Mouse (Mus musculus) lung, postnatal 0 days (tissue): ENCODE results near the gene Fstl1. TPM values are rescaled to one million over a fixed set of nuclear protein-coding genes. Genes with fewer than 3 reads are reported as not detected.

Experiments
- ATAC-seq: fragments of 200-750 bp; cut with Nextera tagmentation; 2 replicates; pipeline ENCODE4 v1.8.0; 2017; ENCODE audit warnings: moderate library complexity
- DNase-seq: peaks from one replicate; pipeline ENCODE4 v3.0.0-alpha.2; 2016; ENCODE audit warnings: low spot score
- H3K27ac ChIP-seq: fragments of 300-500 bp; sonication (generic); 2 replicates; pipeline ENCODE4 v1.5.1; 2014; ENCODE audit warnings: antibody characterized with exemption, mild to moderate bottlenecking, low read length, mixed read lengths
- H3K27me3 ChIP-seq: fragments of 300-500 bp; sonication (generic); replicated peaks from 2 replicates; pipeline ENCODE4 v1.6.1; 2014; ENCODE audit warnings: low read length, mixed read lengths; ENCODE audit not compliant: insufficient read depth
- H3K36me3 ChIP-seq: fragments of 300-500 bp; sonication (generic); 2 replicates; pipeline ENCODE4 v1.6.1; 2014; ENCODE audit warnings: low read length, mixed read lengths; ENCODE audit not compliant: insufficient read depth
- H3K4me1 ChIP-seq: fragments of 300-500 bp; sonication (generic); 2 replicates; pipeline ENCODE4 v1.6.1; 2014; ENCODE audit warnings: antibody characterized with exemption, low read depth, low read length, mixed read lengths; ENCODE audit not compliant: insufficient read depth
- H3K4me2 ChIP-seq: fragments of 300-500 bp; sonication (generic); replicated peaks from 2 replicates; pipeline ENCODE4 v1.6.1; 2014; ENCODE audit warnings: low read depth, mild to moderate bottlenecking, low read length, moderate library complexity, mixed read lengths
- H3K4me3 ChIP-seq: fragments of 300-500 bp; sonication (generic); 2 replicates; pipeline ENCODE4 v1.5.1; 2014; ENCODE audit warnings: low read depth, low read length
- H3K9ac ChIP-seq: fragments of 300-500 bp; sonication (generic); replicated peaks from 2 replicates; pipeline ENCODE4 v1.6.1; 2014; ENCODE audit warnings: low read depth, mild to moderate bottlenecking
- H3K9me3 ChIP-seq: fragments of 300-500 bp; sonication (generic); 2 replicates; pipeline ENCODE4 v1.6.1; 2016; ENCODE audit warnings: low read length, mixed read lengths
- CTCF ChIP-seq: IDR thresholded peaks from 2 replicates; pipeline ENCODE4 v1.5.1; 2016; ENCODE audit warnings: antibody characterized with exemption, mild to moderate bottlenecking
- EP300 ChIP-seq: IDR thresholded peaks from 2 replicates; pipeline ENCODE4 v1.6.1; 2016; ENCODE audit warnings: antibody characterized with exemption, mild to moderate bottlenecking, control low read depth
- WGBS: fragments of 180-500 bp; shearing (Covaris S2); extraction: QIAGEN DNeasy Blood & Tissue Kit; methylation state at CpG from one replicate; pipeline ENCODE4 v1.1.7; 2014; 5-methylcytosine and 5-hydroxymethylcytosine counted together
- polyA plus RNA-seq: library from polyadenylated mRNA; unstranded; fragments of >200 nt; fragmentation: Nextera tagmentation; extraction: Ambion mirVana; gene quantifications from 2 replicates; pipeline ENCODE4 v1.2.1, GENCODE M21; 2015

Fstl1 gene
- 305 and 333 TPM in 2 replicates for polyA plus RNA-seq

DNA sequence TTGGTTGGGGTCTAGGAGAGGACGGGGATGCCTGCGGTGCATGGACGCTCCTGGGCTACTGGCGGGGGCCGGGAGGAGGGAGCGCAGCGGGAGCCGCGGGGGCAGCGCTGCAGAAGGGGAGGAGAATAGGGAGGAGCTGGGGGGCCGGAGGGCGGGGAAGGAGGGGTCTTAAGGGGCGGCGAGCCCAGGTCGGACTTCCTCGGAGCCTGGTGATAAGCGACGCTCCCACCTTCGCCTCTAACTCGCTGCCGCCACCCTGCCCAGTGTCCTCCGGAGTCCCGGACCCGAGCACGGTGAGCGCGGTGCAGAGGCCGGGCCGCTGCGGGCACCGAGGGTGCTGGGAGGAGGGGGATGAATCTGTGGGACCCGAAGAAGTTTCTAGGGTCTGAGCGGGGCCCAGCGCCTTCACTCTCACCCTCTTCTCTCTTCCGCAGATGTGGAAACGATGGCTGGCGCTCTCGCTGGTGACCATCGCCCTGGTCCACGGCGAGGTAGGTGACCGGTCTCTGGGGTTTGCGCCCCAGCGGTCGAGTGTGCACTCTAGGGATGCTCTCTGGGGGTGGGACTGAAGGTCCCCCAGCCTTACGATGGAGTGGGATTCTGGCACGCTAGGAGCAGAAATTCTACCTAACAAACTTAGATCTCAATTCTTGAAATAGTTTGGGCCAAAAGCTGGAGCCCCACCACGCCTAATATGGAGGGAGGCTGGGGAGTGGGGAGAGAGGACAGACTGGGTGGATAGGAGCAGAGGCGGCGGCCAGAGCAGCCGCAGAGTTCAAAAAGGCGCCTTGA, at the start of gene Fstl1:
Gene Fstl1, plus strand, starts transcription at position 14 of the 792 bp plus-strand sequence.
- H3K4me2 ChIP-seq: peak within 1 kb of the TSS; percentile 84
- peaks cover 12% of the 10 kb centered on the region; the same call in 1 of the 2 replicates for H3K4me1 ChIP-seq
- H3K27me3 ChIP-seq: no peaks in the 10 kb centered on the region
- H3K36me3 ChIP-seq: no peaks in the 10 kb centered on the region
- peak within 1 kb of the TSS; percentile 79 for H3K4me3 ChIP-seq
- under 1% methylated on average over 50 of the region's 52 CpGs for WGBS
- H3K9me3 ChIP-seq: no peaks in the 10 kb centered on the region
- H3K9ac ChIP-seq: peak within 1 kb of the TSS; percentile 75
- H3K27ac ChIP-seq: peak within 1 kb of the TSS; percentile 82
- TF ChIP-seq EP300: no peak
- peak; percentile 78 for ATAC-seq
- peak; percentile 73 for DNase-seq

DNA sequence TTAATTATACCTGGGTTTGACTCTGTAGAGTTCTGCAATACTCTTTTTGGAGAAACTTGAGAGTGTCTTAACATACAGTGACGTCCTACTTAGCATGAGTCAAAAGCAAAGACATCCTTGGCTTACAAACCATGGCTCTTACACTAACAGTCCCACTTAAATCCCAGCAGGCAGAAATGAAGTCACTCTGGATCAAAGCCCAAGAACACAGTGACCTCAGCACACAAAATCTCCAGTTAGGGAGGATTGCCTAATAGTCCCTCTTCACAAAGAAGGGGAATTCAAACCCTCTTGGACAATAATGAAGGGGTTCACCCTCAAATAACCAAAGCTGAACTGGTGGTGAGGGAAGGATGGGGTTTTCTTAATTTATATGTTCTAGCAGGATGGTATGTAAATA, 48.0 kb upstream of the Fstl1 start:
- DNase-seq (peak; percentile 85), ATAC-seq (peak; percentile 84)
- TF ChIP-seq CTCF (no peak), EP300 (peak; percentile 61)
- Histone ChIP-seq H3K27me3 (no peaks in the 10 kb centered on the region), H3K36me3 (no peaks in the 10 kb centered on the region), H3K4me1 (peaks cover 4% of the 10 kb centered on the region; the same call in 1 of the 2 replicates), H3K9ac (no peak overlapping the region), H3K27ac (no peak overlapping the region), H3K4me2 (no peak overlapping the region), H3K4me3 (no peak overlapping the region), H3K9me3 (no peaks in the 10 kb centered on the region)
- 20% methylated on average over 1 of the region's 1 CpGs for WGBS

DNA sequence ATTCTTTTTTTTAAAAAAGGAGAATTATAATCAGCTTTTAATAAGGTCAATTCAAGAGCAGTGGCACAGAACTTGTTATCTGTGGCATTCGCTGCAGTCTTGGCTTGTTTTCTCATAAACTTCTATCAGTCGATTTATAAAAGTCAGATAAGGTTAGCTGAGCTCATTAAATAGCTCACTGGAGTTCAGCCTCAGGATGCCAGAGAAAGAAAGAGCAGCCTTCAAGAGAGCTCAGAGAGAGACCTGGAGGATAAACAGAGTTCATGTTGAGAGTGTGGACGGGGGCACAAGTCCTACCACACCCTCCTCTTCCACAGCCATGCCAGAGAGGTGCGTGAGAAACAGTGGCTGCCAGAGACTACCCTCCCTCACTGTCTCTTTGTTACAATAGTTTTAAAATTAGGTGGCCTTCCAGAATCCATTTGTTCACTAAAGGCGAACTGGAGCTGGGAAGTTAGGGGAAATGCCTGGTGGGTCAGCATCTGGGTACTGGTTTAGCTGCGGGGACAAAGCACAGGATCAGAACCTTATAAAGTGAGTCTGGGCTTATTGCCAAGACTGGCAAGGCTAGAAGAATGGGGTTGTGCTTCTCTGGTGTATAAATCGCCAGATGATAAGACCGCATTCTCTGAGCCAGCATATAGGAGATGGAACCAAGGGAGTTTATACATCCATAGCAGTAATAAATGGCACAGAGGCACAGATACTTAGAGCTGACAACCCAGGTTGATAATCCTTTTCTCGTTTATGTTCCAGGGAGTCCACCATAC, 47.1 kb upstream of the Fstl1 start:
- Histone ChIP-seq H3K4me3 (no peak overlapping the region), H3K27ac (no peak overlapping the region), H3K36me3 (no peaks in the 10 kb centered on the region), H3K4me2 (no peak overlapping the region), H3K4me1 (peaks cover 4% of the 10 kb centered on the region; the same call in 1 of the 2 replicates), H3K27me3 (no peaks in the 10 kb centered on the region), H3K9ac (no peak overlapping the region), H3K9me3 (no peaks in the 10 kb centered on the region)
- no peak for TF ChIP-seq EP300
- no peak for TF ChIP-seq CTCF
- WGBS: 27% methylated on average over 9 of the region's 9 CpGs
- DNase-seq (peak; percentile 36), ATAC-seq (peak; percentile 42; the same call in 1 of the 2 replicates)

DNA sequence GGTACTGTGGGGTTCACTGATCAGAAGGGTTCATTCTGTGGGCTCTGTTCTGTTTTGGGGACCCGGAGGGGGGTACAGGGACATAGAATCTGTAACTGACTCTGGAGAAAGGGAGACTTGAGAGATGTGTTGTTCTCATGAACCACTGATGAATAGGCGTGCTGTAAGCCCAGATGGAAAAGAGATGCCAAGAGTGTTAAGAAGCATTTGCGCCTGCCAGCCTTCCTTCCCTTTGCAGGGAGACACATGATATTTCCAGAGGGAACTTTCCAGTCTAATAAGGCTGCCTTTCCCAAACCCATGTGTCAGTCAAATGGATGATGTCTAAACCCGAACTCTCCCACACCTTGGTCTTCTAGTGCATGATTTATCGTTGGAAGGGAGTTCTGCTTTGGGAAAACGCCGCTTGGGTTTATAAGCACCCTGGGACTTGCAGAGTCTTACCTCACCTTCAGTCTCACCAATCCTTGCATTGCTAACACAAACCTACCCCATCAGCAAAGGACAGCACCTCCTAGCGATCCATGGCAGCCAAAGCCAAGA, 46.3 kb upstream of the Fstl1 start:
- Histone ChIP-seq H3K9ac (no peak overlapping the region), H3K4me2 (no peak overlapping the region), H3K36me3 (no peaks in the 10 kb centered on the region), H3K4me1 (peaks cover 4% of the 10 kb centered on the region; the same call in 1 of the 2 replicates), H3K27me3 (no peaks in the 10 kb centered on the region), H3K9me3 (no peaks in the 10 kb centered on the region), H3K27ac (no peak overlapping the region), H3K4me3 (no peak overlapping the region)
- 86% methylated on average over 8 of the region's 8 CpGs for WGBS
- DNase-seq: no peak
- no peak for ATAC-seq
- no peak for TF ChIP-seq CTCF
- TF ChIP-seq EP300: no peak

DNA sequence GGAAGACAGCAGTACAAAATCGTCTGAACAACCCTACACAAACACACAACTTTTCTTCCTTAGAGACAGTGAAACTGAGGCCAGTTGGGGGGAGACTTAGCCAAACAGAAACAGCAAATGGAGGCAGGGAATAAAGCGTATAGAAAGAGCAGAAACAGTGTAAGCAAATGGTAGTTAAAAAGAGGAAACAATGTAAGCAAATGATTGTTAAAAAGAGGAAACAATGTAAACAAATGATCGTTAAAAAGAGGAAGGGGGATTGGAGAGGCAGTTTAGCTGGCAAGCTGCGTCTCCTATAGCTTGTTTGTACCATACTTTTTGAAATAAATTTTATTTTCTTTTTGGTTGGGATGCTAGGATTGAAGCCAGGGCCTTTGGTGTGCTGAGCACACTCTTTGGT, 45.2 kb upstream of the Fstl1 start:
- Histone ChIP-seq H3K4me2 (no peak overlapping the region), H3K36me3 (no peaks in the 10 kb centered on the region), H3K4me3 (no peak overlapping the region), H3K9ac (no peak overlapping the region), H3K27me3 (no peaks in the 10 kb centered on the region), H3K4me1 (peaks cover 4% of the 10 kb centered on the region; the same call in 1 of the 2 replicates), H3K9me3 (no peaks in the 10 kb centered on the region), H3K27ac (peak overlapping the region; percentile 40; the same call in 1 of the 2 replicates)
- DNase-seq: no peak
- no peak for ATAC-seq
- TF ChIP-seq CTCF (no peak), EP300 (no peak)
- 33% methylated on average over 4 of the region's 4 CpGs for WGBS
